Mouse (Mus musculus): ENCODE results near the gene Tbx3.

DNA sequence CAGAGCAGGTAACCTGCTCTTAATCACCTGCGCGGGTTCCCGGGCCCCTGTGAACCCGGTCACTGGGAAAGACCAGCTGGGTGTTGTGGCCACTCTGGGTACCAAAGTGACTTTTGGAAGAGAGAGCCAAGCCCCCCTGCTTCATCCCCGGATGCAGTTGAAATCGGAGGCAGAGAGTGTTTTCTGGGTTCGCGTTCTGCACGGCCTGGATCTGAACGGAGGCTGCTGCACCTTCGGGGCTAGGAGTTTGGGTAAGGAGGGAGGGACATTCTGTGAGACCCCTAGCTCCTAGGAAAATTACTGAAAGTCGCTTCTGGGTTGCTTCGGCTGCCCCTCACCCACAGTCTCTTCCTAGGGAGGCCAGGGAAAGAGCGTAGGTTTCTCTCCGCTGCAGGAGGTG lies 7.2 kb upstream of the Tbx3 start:
- TF ChIP-seq CTCF (IDR thresholded peaks at IDR 0.05): no peak
- no peak for TF ChIP-seq EP300 (IDR thresholded peaks at IDR 0.05; ENCODE audit: insufficient read depth, low read depth, low read length)
- TF ChIP-seq POLR2A (IDR thresholded peaks at IDR 0.05; ENCODE audit: insufficient read depth, low read depth, low read length): no peak
